Mouse (Mus musculus) olfactory bulb, adult 2 months (tissue): Measurements from ENCODE around the gene Masp2.
A peak's percentile ranks its signal among the peaks of the same experiment; 100 is the strongest.

Experiments
- CTCF ChIP-seq: fragments of 200-500 bp; IDR thresholded peaks from 2 replicates; pipeline ENCODE4 v1.5.1; 2012; ENCODE audit warnings: low read depth, mild to moderate bottlenecking, low read length, moderate library complexity; ENCODE audit not compliant: insufficient read depth
- POLR2A ChIP-seq: fragments of 200-500 bp; IDR thresholded peaks from 2 replicates; pipeline ENCODE4 v1.6.1; 2012; ENCODE audit warnings: mild to moderate bottlenecking, low read depth, low read length, moderate library complexity; ENCODE audit not compliant: insufficient read depth

DNA sequence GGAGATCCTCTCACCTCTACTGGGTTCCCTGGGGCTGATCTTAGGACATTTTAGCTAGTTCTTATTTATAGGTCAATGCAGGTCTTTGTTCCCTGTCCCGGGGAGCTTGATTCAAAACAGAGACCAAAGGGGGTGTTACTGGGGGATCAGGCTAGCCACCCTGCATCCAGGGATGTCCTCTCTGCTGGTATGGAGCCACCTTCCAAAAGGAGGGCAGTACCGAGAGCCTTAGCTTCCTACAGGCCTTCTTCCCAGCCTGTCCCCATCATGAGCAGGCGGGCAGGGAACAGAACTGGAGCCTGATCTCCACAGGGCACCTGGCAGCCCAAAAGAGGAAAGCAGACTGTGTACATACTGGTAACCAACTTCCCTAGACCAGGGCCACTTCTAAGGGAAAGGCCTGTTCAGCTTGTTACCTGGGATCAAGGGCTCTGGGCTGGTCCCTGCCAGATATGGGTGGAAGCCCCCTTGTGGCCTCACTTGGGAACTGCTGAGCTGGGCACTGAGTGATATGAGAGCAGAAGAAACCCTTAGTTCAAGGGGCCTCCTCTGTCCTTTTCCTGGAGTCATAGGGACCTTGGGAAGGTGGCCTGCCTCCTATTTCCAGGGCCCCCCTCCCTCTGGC is 2.3 kb downstream of the Masp2 start:
- TF ChIP-seq CTCF, result peak; percentile 68
- no peak for TF ChIP-seq POLR2A
